ENCODE assay signal across 7 mouse cellular contexts in the genomic region with DNA sequence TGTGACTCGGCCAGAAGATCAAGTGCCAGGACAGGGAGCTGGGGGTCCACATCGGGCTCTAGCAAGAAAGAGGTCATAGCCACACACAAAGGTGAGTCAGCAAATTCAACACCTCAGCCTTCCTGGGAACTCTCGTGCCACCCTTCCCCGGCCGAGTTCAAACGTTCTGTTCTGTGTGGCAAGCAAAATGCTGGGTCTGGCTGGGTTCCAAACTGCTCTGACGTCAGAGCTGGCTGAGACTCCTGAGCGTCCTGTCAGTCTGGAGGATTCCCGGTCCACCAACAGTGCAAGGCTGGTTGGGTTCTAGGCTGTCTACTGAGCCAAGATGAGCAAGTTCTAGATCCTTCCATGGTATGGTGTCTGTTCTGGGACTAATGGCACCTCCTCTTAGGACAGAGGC. TPM values are rescaled to one million over a fixed set of nuclear protein-coding genes. Genes with fewer than 3 reads are reported as not detected.
A peak's percentile ranks its signal among the peaks of the same experiment; 100 is the strongest.
DNase-seq lines count a peak whose midpoint lies in the region; ATAC-seq lines count a peak whose summit lies in the region.

No protein-coding gene starts in this region.

- H3K36me3 ChIP-seq in intestine, embryonic 15.5 days, result peaks cover 23% of the 10 kb centered on the region; the same call in 1 of the 2 replicates

- no peak overlapping the region for H3K4me3 ChIP-seq in intestine, embryonic 15.5 days (replicated peaks)

- peaks cover 6% of the 10 kb centered on the region; the same call in 1 of the 2 replicates for H3K4me1 ChIP-seq in intestine, embryonic 15.5 days (replicated peaks)

- ATAC-seq in intestine, embryonic 15.5 days, result no peak

- H3K9me3 ChIP-seq in intestine, embryonic 15.5 days, result no peaks in the 10 kb centered on the region

- no peak overlapping the region for H3K9ac ChIP-seq in intestine, embryonic 15.5 days

- no peak overlapping the region for H3K4me2 ChIP-seq in intestine, embryonic 15.5 days (replicated peaks)

- H3K27ac ChIP-seq in intestine, embryonic 15.5 days, result no peak overlapping the region

- DNase-seq in layer of hippocampus, postnatal 10 days (ENCODE audit: low spot score in 2 of 2), result peak; percentile 60 to 69
- DNase-seq in layer of hippocampus, adult 9-11 months, result no peak
- peak; percentile 70 for DNase-seq in adrenal gland, adult 8-10 months
- DNase-seq in cerebellum, postnatal 10 days, result peak; percentile 87 to 88
- peak; percentile 76 to 80 for DNase-seq in kidney, postnatal 4 days
- peak; percentile 70 for DNase-seq in urinary bladder, postnatal 25 days (ENCODE audit: low spot score)

- 56% methylated on average over 9 of the region's 9 CpGs for WGBS in intestine, embryonic 15.5 days

- H3K27me3 ChIP-seq in intestine, embryonic 15.5 days (replicated peaks), result no peaks in the 10 kb centered on the region

RNA-seq across cellular contexts. Expression of a gene that starts 9.5 kb away (rescaled TPM):
- 10 to 100 TPM; 19.1 to 24.2 TPM for total RNA-seq in layer of hippocampus, postnatal 10 days (2021)
- total RNA-seq in adrenal gland, adult 8-10 months (2022), result 1 to 10 TPM; 4.1 to 7.1 (median 6.1) TPM
- polyA plus RNA-seq in intestine, embryonic 15.5 days (2015; fragmentation: Nextera tagmentation; extraction: Ambion mirVana), result 16.2 and 18.0 TPM in 2 replicates
